Mouse (Mus musculus) erythroblast, embryonic 14.5 days (primary cell): ENCODE data around the gene Hist1h1t.

Source experiments
- GATA1 ChIP-seq: IDR thresholded peaks from 2 replicates; pipeline ENCODE4 v1.6.1; 2012; ENCODE audit warnings: low read length, inconsistent platforms, mixed read lengths
- TAL1 ChIP-seq: IDR thresholded peaks from 3 replicates; pipeline ENCODE4 v1.6.1; 2012; ENCODE audit warnings: low read length, inconsistent platforms, mixed read lengths

DNA sequence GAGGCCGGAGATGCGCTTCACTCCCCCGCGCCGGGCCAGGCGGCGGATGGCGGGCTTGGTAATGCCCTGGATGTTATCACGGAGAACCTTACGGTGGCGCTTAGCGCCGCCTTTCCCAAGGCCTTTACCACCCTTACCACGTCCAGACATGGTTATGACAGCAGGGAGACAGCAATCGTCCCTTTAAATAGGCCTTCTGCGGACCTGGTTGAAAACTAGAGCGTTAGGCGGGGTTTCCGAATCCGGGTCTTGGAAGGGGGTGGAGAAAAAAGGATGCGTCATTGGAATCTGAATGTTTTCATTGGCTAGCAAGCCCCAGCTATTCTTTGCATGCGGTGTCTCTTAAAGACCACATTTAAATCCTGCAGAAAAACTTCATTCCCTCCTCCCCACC lies 2.7 kb downstream of the Hist1h1t start, which contains the start of gene Hist1h4c:
- TF ChIP-seq TAL1 (no peak), GATA1 (no peak)
